Mouse (Mus musculus) left cerebral cortex, postnatal 10 days (tissue): Measurements from ENCODE around the gene Wdr18. TPM values are rescaled to one million over a fixed set of nuclear protein-coding genes. Genes with fewer than 3 reads are reported as not detected.

Experiments used
- DNase-seq, 2 experiments: peaks; one replicate each; pipeline ENCODE4 v3.0.0; 2021 to 2022; ENCODE audit warnings: low spot score in 2 of 2, mixed read lengths in 1 of 2; ENCODE audit errors: extremely low spot score in 1 of 2
- intact Hi-C: fragments of 180-260 bp; cut with DNase I; formaldehyde crosslinking; loops from one replicate; pipeline ENCODE4 v1.15.1; 2025
- total RNA-seq, 2 experiments: library from RNA; stranded (reverse); gene quantifications; 2 replicates each; pipeline ENCODE4 v1.2.3; 2021

Gene Wdr18
- 10 to 100 TPM; 46.2 to 49.9 TPM for total RNA-seq

DNA sequence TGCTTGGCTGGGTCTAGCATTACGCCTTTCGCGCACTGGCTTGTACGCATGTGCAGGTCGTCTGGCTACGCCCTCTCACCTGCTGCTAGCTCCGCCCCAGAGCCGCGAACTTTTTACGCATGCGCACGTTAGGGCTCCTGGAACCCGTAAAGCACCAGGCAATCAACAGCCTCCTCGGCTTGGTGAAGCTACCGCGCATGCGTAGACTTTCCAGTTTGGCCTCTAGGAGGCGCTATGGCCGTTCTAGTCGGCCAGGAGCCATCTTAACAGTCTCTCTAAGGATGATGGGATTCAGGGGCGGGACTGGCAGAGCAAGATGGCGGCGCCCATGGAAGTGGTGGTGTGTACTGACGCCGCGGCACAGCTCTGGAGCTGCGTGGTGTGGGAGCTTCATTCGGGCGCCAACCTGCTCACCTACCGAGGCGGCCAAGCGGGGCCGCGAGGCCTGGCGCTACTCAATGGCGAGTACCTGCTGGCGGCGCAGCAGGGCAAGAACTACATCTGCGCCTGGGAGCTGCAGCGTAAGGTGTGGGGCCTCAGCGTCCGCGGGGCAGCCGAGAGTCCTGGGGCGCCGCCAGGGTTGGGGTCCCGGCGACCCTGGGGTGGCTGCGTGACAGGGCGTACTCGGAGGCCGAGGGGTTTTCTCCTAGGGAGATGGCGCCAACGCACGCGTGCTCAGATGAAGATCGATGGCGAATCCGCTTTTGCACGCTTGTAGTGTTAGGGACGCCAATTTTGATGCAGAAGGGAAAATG, at the start of gene Wdr18:
Gene Wdr18, plus strand, starts transcription at position 306 of the 755 bp plus-strand sequence.
- intact Hi-C loops, result loop anchor here (10.0 kb wide), 1 partner anchor 125 kb away; no protein-coding TSS in a partner anchor

DNA sequence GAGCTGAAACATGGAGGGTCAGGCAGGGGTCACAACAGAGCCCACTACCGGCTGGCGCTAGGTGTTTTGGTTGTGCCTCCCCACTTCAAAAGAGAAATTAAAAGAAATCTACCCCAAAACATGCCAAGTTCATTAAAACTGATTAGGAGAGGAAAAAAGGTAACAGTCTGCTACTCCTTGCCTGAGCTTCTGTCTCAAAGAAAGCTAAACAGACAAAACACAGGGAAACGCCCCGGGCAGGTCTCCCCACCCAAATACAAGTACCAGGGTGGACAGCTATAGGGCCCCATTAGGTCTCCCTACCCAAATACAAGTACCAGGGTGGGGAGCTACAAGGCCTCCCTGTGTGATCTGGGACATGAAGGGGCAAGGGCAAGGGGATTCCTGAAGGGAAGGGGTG, 49.4 kb upstream of the Wdr18 start, which contains the start of gene Gm26602:
Gene Gm26602, plus strand, starts transcription at position 301 of the 400 bp plus-strand sequence.
- DNase-seq, result no peak

More for the DNA sequence above, at the start of gene Wdr18:
- DNase-seq, result peak; percentile 97 to 99

DNA sequence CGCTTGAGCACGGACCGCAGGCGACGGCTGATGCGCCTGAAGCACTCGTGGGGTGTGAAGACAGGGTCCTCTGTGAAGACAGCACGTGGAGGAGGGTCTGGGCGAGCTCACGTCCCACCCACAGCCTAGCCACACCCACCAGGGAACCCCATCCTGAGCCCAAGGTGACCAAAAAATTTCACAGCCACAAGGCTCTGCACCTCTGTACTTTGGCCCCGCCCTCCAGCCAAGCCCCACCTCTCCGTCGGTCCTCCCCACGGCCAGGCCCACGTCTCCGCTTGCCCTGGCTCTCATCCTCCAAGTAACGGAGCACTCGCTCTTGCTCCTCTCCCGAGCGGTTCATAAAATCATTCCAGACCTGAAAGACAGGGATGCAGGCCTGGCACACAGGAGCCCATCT, 47.5 kb upstream of the Wdr18 start:
- intact Hi-C loops, result no loop called here
- DNase-seq, result peak in 1 of 2 experiments; percentile 44

More for the DNA sequence above, 49.4 kb upstream of the Wdr18 start, which contains the start of gene Gm26602:
- intact Hi-C loops, result no loop called here

DNA sequence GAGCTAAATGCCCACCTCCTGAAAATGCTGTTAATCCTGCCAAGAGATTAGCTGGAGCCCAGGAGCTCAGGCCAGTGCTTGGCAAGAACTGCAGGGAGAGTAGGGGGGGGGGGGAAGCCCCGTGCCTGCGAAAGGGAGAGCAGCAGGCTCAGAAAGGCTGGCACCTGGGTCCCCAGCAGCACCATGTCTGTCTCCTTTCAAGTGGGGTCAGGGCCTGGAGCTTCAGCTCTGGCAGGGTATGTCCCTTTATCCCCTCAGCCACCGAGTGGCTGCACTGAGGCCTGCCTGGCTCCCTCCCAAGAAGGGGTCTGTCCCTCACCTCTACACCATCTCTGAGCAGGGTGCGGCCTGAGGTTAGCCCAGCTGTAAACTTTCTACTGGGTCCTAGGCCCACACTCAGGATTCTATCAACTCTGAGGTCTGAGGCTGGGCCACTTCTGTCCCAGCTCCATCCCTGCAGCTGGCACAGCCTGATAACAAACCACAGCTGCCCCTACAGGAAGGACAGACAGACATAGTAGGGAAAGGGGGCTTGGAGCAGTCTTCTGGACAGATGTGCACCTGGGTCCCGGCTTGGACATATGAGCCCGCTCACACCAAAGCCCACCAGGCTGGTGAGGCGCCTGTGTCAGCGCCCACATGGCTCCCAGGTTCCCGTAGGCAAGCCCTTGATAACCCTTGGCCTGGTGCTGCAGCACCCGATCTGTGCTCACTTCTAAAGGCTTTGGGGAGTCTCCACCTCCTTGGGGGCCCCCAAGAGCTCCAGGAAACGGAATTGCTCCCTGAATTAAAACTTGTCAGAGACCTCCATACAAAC, 45.6 kb upstream of the Wdr18 start:
- intact Hi-C loops, result no loop called here
- no peak for DNase-seq

DNA sequence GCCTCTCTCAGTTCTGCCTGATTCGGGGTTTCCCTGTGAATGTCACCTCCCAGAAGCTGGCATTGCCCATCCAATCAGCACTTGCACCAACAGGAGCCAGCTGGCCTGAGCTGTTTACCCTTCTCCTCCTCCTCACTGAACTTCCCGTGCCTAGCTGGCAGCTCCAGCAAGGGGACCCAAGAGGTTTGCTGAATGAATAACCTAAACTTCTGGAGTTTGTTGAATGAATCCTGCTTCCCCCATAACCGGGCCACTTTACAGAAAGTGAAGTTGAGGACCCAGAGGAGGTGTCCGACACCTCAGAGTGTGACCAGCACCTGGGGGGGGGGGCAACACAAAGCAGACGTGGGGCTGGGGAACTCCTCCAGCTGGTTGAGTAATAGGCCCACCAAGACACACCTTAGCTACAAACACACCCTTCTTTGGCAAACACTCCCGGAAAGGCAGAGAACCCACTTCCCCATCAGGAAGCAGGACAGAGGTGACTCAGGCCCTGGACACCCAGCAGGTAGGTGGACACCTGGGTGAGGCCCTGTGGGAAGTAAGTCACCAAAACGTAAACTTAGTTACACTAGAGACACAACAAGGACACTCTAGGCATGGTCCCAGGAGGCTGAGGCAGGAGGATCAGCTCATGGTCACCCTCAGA, 44.9 kb upstream of the Wdr18 start:
- intact Hi-C loops, result no loop called here
- DNase-seq, result no peak

DNA sequence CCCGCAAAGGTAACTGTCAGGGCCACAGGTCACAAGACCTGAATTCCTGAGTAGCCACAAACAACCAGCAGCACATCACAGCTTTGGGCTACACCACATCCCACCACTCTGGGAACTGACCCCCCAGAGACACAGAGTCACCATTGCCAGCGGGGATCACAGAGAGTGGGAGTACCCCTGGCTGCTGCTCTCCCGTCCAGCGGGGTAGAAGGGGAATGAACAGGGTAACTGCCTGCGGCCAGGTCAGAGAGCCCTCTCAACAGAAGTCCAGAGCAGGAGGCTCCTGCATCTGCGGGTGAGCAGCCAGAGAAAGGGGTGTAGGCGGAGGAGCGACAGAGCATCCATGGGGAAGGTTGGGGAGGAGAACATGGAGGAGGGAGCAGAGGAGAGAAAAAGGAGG, 43.9 kb upstream of the Wdr18 start:
- intact Hi-C loops, result no loop called here
- no peak for DNase-seq

DNA sequence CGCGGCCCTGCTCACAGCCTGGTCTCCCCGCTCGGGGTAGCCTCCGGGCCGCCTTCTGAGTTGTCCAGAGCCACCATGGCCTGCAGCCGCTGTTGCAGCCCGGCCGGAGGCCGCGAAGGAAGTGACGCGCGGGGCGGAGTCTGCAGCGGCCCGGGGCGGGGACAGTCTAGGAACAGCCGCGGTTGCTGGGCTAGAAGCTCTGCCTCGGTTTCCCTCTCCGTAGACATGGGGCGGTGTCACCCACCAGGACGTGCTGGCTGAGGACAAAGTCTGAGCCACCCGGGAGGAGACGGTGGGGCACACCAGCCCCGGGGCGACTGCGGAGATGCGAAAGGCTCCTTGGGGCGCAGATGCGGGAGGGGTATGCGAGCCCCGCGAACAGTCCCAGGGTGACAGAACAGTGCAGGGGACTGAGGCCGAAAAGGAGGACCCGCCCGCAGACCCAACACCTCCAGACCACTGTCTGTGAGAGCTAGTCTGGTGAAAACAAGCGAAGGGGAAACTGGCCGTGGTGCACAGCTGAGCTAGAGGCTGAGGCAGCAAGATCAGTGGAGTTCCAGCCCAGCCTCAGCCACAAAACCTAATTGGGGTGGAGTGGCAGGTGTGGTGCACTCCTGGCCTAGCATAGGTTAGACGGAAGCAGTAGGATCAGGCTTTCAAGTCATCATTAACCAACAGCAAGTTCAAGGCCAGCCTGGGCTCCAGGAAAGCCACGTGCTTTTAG, 43.0 kb upstream of the Wdr18 start, which contains the start of gene Kiss1r:
Gene Kiss1r, plus strand, starts transcription at position 164 of the 724 bp plus-strand sequence.
- peak; percentile 76 to 93 for DNase-seq
- intact Hi-C loops, result no loop called here

DNA sequence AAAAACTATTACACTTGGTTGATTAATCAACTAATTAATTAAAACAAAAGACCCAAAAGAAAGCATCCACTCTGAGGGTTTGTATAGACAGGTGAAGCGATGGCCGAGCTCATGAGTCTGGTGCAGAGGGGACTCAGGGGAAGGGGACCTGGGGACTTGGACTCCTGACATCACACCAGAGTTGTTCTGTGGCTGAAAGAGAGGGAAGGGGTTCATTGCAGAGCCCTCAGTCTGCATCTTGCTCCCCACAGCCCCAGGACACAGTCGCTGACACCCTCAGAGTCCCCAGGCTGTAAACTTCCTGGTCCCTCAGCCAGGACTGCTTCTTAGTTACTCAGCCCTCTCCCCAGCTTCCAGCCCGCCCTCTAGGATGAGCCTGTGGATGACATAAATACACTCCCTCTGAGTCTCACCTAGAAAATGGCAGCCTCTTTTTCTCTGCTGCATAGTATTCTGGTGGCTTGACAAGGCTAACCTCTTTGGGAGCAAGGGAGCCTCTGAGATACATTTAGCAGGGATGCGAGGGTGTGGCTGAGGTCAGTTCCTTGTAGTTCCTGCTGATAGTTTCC, 42.3 kb upstream of the Wdr18 start:
- intact Hi-C loops, result no loop called here
- no peak for DNase-seq

DNA sequence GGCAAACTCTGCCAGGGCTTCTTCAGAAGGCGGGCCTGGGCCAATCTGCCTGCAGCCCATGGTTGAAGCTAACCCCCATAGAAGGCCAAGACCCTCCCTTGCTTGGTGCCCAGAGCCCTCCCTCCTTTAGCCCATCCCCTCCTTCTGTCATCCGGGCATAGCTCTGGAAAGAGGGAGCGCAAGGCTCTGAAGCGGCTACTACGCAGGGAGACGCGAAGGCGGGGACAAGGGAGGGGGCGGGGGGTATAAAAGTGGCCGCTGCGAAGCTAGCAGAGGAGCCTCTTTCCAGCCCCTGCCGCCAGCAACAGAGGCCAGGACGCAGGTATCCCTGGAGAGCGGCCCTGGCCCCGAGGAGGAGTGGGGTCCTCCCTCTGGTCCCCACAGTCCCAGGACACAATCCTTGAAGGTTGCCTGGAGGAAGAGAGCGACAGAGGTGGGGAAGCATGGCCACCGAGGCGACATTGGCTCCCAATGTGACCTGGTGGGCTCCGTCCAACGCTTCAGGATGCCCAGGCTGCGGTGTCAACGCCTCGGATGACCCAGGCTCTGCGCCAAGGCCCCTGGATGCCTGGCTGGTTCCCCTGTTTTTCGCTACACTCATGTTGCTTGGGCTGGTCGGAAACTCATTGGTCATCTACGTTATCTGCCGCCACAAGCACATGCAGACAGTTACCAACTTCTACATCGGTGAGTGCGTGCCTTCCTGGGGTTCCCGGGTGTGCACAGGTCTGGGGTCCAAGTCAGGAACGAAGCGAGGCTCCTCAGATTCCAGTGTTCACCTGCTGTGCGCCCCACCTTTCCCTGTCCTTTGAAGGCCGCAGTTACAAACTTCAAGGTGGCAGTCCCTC, 41.5 kb upstream of the Wdr18 start:
- intact Hi-C loops, result no loop called here
- DNase-seq, result no peak

DNA sequence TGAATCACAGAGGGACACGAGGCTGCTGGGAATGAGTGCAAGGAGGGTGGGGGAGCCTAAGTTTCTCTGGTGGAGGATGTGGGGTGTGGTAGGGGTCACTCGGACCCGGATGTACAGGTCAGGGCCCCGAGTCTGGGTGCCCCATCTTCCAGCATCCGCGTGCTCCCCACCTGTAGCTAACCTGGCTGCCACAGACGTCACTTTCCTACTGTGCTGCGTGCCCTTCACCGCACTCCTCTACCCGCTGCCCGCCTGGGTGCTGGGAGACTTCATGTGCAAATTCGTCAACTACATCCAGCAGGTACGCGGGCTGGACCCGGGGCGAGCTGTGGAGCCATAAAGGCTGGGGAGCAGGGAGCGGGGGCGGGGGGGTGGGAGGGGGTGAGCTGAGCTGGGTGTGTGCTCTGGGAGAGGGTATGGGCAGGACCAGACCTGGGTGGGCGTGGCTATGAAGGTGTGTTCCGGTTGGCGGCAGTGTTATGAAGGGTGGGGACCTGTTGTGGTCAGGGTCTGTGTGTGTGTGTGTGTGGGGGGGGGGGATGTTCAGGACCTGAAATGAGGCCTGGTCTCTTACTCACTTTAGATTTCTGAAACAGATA, 40.6 kb upstream of the Wdr18 start:
- intact Hi-C loops, result no loop called here
- no peak for DNase-seq

DNA sequence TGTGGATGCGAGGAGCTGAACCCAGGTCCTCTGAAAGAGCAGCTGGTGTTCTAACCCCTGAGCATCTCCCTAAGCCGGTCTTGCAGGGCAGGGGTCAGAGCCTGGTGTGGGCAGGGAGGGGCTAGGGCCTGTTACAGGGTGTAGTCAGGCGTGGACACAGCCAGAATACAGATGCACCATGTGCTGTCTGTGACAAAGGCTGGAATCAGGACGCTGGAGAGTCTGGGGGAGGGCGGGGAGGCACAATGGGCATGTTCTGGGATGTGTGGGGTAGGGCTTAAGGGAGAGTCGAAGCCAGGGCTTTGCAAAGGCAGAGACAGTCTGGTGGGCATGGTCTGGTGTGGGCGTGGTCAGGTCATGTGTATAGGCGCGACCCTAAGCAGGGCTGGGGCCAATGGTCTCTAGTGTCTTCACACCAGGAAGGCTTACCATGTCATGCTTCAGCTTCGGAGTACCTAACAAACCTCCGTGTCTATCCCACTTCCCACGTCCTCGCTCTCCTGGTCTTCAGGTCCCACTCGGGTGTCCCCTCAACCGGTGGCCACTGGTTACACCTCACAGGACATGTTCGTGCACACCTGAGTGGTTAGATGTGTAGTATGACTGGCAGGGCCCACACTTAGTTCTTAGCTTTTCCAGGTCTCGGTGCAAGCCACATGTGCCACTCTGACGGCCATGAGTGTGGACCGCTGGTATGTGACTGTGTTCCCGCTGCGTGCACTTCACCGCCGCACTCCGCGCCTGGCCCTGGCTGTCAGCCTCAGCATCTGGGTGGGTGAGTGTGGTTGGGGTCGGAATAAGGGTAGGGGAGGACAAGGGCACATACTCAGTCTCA, 39.7 kb upstream of the Wdr18 start:
- intact Hi-C loops, result loop anchor here (5.0 kb wide), 1 partner anchor 33 kb away; the partner anchor contains the start of gene Elane
- no peak for DNase-seq

DNA sequence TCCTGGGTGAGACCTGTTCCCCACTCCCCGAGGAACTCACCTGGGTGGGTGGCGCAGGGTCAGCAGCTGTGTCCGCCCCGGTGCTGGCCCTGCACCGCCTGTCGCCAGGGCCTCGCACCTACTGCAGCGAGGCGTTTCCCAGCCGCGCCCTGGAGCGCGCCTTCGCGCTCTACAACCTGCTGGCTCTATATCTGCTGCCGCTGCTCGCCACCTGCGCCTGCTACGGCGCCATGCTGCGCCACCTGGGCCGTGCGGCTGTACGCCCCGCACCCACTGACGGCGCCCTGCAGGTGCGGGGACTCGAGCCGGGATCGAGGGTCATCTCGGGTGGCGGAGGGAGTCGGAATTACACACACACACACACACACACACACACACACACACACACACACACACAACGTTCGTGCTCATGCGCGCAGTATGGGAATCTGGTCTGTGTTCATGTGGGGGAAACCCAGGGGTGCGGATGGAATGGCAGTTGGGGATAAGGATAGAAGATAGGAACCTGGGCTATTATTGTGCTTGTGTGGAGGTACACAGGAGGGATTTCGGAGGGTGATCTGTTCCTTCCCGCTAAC, 38.9 kb upstream of the Wdr18 start, which contains the start of gene R3hdm4:
Gene R3hdm4, minus strand, starts transcription at position 251 of the 578 bp plus-strand sequence.
- no peak for DNase-seq
- intact Hi-C loops, result loop anchor here (5.0 kb wide), 1 partner anchor 34 kb away; the partner anchor contains the start of gene Elane

DNA sequence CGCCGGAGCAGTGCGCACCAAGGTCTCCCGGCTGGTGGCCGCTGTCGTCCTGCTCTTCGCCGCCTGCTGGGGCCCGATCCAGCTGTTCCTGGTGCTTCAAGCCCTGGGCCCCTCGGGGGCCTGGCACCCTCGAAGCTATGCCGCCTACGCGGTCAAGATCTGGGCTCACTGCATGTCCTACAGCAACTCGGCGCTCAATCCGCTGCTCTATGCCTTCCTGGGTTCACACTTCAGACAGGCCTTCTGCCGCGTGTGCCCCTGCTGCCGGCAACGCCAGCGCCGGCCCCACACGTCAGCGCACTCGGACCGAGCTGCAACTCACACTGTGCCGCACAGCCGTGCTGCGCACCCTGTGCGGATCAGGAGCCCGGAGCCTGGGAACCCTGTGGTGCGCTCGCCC, 38.4 kb upstream of the Wdr18 start:
- DNase-seq, result no peak
- intact Hi-C loops, result loop anchor here (5.0 kb wide), 1 partner anchor 34 kb away; the partner anchor contains the start of gene Elane

DNA sequence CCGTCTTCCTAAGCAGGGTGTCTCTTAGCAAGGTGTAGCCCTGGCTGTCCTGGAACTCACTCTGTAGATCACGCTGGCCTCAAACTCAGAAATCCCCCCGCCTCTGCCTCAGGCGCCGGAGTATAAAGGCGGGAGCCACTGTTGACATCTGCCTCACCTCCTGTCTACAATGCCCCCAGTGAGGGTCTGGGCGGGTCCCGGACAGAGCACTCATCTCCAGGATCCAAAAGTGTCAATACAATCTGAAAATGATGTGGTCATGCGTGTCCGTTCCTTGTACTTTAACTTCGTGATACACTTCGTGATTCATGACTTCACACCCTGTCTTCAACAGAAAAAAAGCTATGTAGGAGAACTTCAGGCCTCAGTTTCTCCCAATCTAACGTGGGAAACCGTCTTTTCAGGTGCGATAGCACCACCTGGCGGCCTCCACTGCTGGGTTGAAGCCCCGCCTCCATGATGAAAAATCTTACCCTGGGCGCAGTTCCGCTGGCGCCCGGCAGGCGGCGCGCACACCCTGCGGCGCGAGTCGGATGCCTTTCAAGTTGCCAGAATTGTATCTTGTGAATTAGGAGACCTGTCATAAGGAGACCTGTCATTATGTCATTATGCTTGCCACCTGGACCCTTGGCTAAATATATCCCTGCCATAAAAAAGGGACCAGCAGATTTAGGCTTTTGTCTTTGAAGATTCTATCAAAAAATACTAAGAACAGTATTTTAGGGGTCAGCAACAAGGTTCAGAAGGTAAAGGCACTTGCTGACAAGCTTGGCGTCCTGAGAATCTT, 34.8 kb upstream of the Wdr18 start:
- intact Hi-C loops, result loop anchor here (1.0 to 5.0 kb wide), 3 partner anchors 33 to 90 kb away; partner anchors contain the start of gene Elane
- DNase-seq, result peak; percentile 88 to 90
